Mouse (Mus musculus) liver, embryonic 13.5 days (tissue): Measurements from ENCODE around the gene Tcp11l1. TPM values are rescaled to one million over a fixed set of nuclear protein-coding genes. Genes with fewer than 3 reads are reported as not detected.
A peak's percentile ranks its signal among the peaks of the same experiment; 100 is the strongest.

Experiments
- ATAC-seq: fragments of 200-750 bp; cut with Nextera tagmentation; 2 replicates; pipeline ENCODE4 v1.8.0; 2017; ENCODE audit warnings: low read depth, mild to moderate bottlenecking, moderate number of reproducible peaks, moderate library complexity
- DNase-seq: peaks from one replicate; pipeline ENCODE4 v3.0.0; 2022
- H3K27ac ChIP-seq: fragments of 300-500 bp; sonication (generic); 2 replicates; pipeline ENCODE4 v1.5.1; 2015; ENCODE audit warnings: moderate library complexity, mild to moderate bottlenecking, inconsistent platforms
- H3K27me3 ChIP-seq: fragments of 300-500 bp; sonication (generic); 2 replicates; pipeline ENCODE4 v1.6.1; 2015; ENCODE audit warnings: mild to moderate bottlenecking, inconsistent platforms
- H3K36me3 ChIP-seq: fragments of 300-500 bp; sonication (generic); 2 replicates; pipeline ENCODE4 v1.6.1; 2015; ENCODE audit warnings: mild to moderate bottlenecking, inconsistent platforms
- H3K4me1 ChIP-seq: fragments of 300-500 bp; sonication (generic); replicated peaks from 2 replicates; pipeline ENCODE4 v1.6.1; 2015; ENCODE audit warnings: inconsistent platforms
- H3K4me2 ChIP-seq: fragments of 300-500 bp; sonication (generic); 2 replicates; pipeline ENCODE4 v1.6.1; 2015; ENCODE audit warnings: inconsistent platforms, mild to moderate bottlenecking, moderate library complexity
- H3K4me3 ChIP-seq: fragments of 300-500 bp; sonication (generic); replicated peaks from 2 replicates; pipeline ENCODE4 v1.5.1; 2015; ENCODE audit warnings: mild to moderate bottlenecking, inconsistent platforms
- H3K9ac ChIP-seq: fragments of 300-500 bp; sonication (generic); 2 replicates; pipeline ENCODE4 v1.6.1; 2015; ENCODE audit warnings: mild to moderate bottlenecking, inconsistent platforms
- H3K9me3 ChIP-seq: fragments of 300-500 bp; sonication (generic); replicated peaks from 2 replicates; pipeline ENCODE4 v1.6.1; 2016; ENCODE audit warnings: inconsistent platforms
- WGBS: fragments of 180-500 bp; shearing (Covaris S2); methylation state at CpG from one replicate; pipeline ENCODE4 v1.1.7; 2015; ENCODE audit not compliant: insufficient replicate concordance; 5-methylcytosine and 5-hydroxymethylcytosine counted together
- polyA plus RNA-seq: library from polyadenylated mRNA; unstranded; fragments of >200 nt; fragmentation: Nextera tagmentation; extraction: Ambion mirVana; gene quantifications from 2 replicates; pipeline ENCODE4 v1.2.1, GENCODE M21; 2015

Tcp11l1 gene
- polyA plus RNA-seq, 1 experiment from 2014 or later: 6.9 TPM

DNA sequence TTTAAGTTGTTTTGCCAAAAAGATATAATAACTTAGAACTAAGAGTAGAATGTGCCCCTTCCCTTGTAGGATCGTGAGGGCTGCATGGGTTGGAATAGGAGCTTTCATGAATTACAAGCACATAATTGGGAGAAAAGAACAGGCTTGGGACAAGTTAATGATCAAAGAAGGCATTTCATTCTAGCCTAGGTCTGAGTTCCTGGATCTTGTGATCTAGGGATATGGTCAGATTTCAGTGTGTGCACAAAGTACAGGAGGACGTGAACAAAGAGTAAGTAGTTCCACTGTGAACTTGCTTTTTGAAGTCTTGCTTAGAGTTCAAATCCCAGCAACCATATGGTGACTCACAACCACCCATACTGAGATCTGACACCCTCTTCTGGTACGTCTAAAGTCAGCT, 34.6 kb downstream of the Tcp11l1 start:
- H3K27me3 ChIP-seq: no peaks in the 10 kb centered on the region
- ATAC-seq (no peak), DNase-seq (no peak)
- no peak overlapping the region for H3K4me2 ChIP-seq
- H3K4me1 ChIP-seq: peaks cover 6% of the 10 kb centered on the region
- no peak overlapping the region for H3K4me3 ChIP-seq
- no peaks in the 10 kb centered on the region for H3K9me3 ChIP-seq
- WGBS: 63% methylated on average over 3 of the region's 3 CpGs
- H3K9ac ChIP-seq: no peak overlapping the region
- no peak overlapping the region for H3K27ac ChIP-seq
- H3K36me3 ChIP-seq: no peaks in the 10 kb centered on the region

DNA sequence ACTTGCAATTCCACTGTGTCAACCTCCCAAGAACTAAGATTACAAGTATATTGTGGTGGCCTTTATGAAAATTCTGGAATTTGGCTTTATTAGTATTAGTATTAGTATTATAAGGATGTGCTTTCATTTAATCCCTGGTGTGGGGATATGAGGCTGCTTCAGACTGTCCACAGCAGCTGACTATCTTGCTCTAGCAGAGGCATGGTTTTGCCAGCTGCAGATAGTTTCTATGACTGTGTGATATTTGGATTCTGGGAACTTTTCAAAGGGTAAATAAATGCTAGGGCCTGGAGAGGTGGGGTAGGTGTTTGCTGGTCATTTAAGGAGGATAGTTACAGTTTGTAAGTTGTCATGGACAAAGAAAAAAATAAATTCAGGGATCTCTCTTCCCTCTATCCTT, 40.2 kb downstream of the Tcp11l1 start:
- no peak overlapping the region for H3K4me3 ChIP-seq
- ATAC-seq (peak; percentile 74), DNase-seq (no peak)
- H3K27ac ChIP-seq: no peak overlapping the region
- H3K36me3 ChIP-seq: no peaks in the 10 kb centered on the region
- H3K4me1 ChIP-seq: peaks cover 21% of the 10 kb centered on the region
- no peak overlapping the region for H3K4me2 ChIP-seq
- H3K9ac ChIP-seq: no peak overlapping the region
- H3K27me3 ChIP-seq: no peaks in the 10 kb centered on the region
- no peaks in the 10 kb centered on the region for H3K9me3 ChIP-seq

DNA sequence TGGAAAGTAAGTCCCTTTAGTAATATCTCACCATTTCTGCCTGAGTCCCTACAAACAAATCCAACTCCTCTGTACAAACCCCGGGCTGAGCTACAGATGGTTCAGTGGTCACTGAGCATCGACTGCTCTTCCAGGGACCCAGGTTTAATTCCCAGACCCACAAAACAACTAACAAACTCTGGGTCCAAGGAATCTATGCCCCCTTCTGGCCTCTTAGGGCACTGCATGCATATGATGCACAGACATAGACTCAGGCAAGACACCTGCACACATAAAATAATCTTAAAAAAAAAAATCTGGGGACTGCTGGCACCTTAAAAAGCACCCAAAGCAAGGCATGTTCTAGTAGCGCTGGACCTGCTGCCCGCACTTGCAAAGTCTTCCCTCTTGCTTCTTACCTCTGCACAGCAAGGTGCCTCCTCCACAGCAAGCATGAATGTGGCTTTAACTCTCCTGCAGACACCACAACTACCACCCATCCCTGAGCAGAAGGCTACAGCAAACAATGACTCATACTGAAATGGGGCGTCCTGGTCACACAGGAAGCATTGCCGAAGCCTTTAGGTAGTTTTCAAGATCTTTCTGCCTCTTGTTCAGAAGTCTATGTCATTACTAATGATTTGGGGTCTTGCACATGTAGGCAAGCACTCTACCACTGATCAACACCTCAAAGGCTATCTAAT, 42.7 kb downstream of the Tcp11l1 start:
- Histone ChIP-seq H3K27ac (no peak overlapping the region), H3K4me3 (no peak overlapping the region), H3K9ac (no peak overlapping the region), H3K36me3 (peaks cover 15% of the 10 kb centered on the region), H3K27me3 (no peaks in the 10 kb centered on the region), H3K4me2 (no peak overlapping the region), H3K4me1 (peaks cover 23% of the 10 kb centered on the region), H3K9me3 (no peaks in the 10 kb centered on the region)
- no peak for DNase-seq
- no peak for ATAC-seq
- WGBS: 69% methylated on average over 6 of the region's 6 CpGs

DNA sequence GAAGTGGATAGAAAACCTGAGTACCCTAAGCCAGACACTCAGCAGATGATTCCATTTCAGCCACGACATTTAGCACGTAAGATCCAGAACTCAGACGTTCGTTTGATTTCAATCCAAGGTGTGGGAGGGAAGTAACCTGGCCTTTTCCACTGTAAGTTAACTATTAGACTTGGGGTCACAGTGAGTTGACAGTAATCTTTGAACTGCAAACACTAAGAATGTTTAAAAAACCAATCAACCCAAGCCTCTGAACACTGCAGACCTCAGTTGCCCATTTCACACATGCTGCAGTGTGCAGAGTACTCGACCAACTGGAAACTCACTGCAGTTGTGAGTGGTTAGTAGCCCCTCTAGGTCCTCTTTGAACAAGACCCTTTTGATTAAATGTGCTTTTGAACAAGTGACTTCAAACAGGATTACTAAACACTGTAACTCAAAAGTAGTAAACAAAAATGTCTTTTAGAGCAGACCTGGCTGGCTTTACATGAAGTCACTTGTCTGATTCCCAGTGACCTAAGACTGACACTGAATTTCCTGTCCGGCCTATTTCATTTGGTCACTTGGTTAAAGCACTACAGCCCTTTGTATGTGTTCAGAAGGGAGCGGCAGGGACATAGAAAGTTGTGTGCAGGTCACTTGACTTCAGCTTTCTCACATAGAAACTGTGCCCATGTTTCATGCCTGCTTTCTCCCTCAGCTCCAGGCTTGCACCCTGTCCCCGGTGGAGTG, 48.4 kb downstream of the Tcp11l1 start:
- H3K4me2 ChIP-seq: no peak overlapping the region
- H3K9me3 ChIP-seq: no peaks in the 10 kb centered on the region
- ATAC-seq (peak; percentile 71), DNase-seq (no peak)
- 0 out of 2 replicates have a peak, but pooled peaks cover 13% of the 10 kb centered on the region for H3K4me1 ChIP-seq
- no peaks in the 10 kb centered on the region for H3K27me3 ChIP-seq
- peak overlapping the region; percentile 63 for H3K27ac ChIP-seq
- 69% methylated on average over 8 of the region's 8 CpGs for WGBS
- H3K36me3 ChIP-seq: peaks cover 52% of the 10 kb centered on the region
- H3K9ac ChIP-seq: no peak overlapping the region
- H3K4me3 ChIP-seq: no peak overlapping the region

DNA sequence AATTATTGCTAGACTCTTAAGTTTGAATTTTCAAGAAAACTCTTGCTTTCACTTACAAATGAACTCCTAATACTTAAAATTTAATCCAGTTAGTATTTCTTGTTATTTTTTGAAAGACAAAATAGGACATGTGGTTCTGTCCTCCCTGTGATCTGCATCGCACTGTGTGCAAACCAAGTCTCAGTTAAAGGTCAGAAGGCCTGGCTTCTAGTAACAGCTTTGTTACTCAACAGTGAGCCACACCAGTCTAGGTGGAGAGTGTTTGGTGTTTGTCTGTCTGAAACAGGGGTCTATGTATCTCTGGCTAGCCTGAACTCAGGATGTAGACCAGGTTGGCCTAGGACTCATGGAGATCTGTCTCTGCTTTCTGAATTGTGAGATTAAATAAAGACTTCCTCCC, 53.3 kb downstream of the Tcp11l1 start:
- WGBS: 74% methylated on average over 1 of the region's 1 CpGs
- Histone ChIP-seq H3K27me3 (no peaks in the 10 kb centered on the region), H3K4me2 (no peak overlapping the region), H3K36me3 (peaks cover 62% of the 10 kb centered on the region), H3K9me3 (no peaks in the 10 kb centered on the region), H3K4me3 (no peak overlapping the region), H3K9ac (no peak overlapping the region), H3K4me1 (0 out of 2 replicates have a peak, but pooled peaks cover 8% of the 10 kb centered on the region), H3K27ac (no peak overlapping the region)
- DNase-seq: no peak
- ATAC-seq: no peak

DNA sequence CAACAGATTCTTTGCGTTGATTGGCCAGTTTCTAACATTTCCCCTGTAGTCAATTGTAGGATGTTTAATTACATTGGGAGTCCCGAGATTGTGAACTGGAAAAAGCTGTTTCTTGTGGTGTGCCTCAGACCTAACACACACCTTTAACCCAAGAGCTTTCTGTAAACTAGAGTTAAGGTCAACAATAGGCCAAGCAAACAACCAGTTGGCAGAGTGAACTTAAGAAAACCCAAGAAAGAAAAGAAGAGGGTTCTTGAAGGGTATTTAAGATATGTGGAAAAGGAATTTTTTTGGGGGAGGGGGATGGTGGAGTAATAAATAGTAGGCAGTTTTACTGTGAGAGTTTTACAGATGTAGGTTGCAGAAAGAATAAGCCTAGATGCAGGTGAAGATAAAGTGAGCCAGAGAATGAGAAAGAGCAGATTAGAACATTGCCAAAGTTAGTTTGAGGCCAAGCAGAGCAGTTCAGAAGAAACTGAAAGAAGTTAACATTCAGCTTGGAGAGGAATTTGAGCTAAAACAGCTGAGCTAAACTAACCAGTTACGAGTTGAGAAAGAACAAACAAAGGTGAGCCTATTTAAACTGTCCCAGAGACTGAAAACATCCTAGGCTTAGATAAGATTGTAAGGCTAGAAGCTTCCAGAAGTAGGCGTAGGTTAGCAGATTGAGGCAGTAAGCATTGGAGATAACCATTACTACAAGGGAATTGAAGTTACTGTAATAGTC, 95.8 kb downstream of the Tcp11l1 start:
- 70% methylated on average over 4 of the region's 4 CpGs for WGBS
- Histone ChIP-seq H3K9me3 (no peaks in the 10 kb centered on the region), H3K4me1 (peaks cover 5% of the 10 kb centered on the region; the same call in 1 of the 2 replicates), H3K27me3 (no peaks in the 10 kb centered on the region), H3K36me3 (peaks cover 15% of the 10 kb centered on the region; the same call in 1 of the 2 replicates), H3K4me2 (no peak overlapping the region), H3K9ac (no peak overlapping the region), H3K27ac (no peak overlapping the region), H3K4me3 (no peak overlapping the region)
- DNase-seq (no peak), ATAC-seq (no peak)

DNA sequence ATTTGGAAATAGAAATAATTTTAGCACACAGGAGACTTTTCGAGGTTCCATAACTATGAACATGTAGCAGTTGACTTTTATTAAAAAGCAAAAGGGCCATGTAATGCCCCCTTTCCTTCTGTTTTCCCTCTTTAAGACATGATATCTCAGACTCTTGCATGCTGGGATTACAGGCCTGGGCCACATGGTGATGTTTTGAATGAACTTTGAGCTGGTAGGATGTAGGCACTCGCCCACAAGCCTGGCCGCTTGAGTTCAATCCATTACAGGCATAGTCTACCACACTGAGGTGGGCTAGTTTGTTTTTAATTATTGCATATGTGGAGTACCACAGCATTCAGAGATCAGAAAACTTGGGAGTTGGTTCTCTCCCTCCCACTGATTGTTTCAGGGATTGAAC, 97.2 kb downstream of the Tcp11l1 start:
- ATAC-seq (no peak), DNase-seq (no peak)
- H3K27ac ChIP-seq: no peak overlapping the region
- H3K9me3 ChIP-seq: no peaks in the 10 kb centered on the region
- peaks cover 20% of the 10 kb centered on the region; the same call in 1 of the 2 replicates for H3K36me3 ChIP-seq
- 73% methylated on average over 3 of the region's 3 CpGs for WGBS
- no peaks in the 10 kb centered on the region for H3K27me3 ChIP-seq
- no peak overlapping the region for H3K9ac ChIP-seq
- H3K4me3 ChIP-seq: no peak overlapping the region
- peaks cover 5% of the 10 kb centered on the region; the same call in 1 of the 2 replicates for H3K4me1 ChIP-seq
- no peak overlapping the region for H3K4me2 ChIP-seq

Other genes starting within 250 kb of the Tcp11l1 start
- 5.3 and 7.5 TPM in 2 replicates for gene Hipk3, start 217.7 kb downstream of the Tcp11l1 start, polyA plus RNA-seq
- 31.0 and 38.2 TPM in 2 replicates for gene Cstf3, start 121.6 kb downstream of the Tcp11l1 start, polyA plus RNA-seq
- not detected in 2 replicates for gene Pin1rt1, start 4.2 kb upstream of the Tcp11l1 start, polyA plus RNA-seq
- gene Depdc7, start 30.7 kb upstream of the Tcp11l1 start, polyA plus RNA-seq: 9.8 and 13.2 TPM in 2 replicates
- gene Qser1, start 104.6 kb upstream of the Tcp11l1 start, polyA plus RNA-seq: 2.3 and 2.7 TPM in 2 replicates
- 0.23 and 0.25 TPM in 2 replicates for gene Prrg4, start 137.7 kb upstream of the Tcp11l1 start, polyA plus RNA-seq
- 3.2 and 4.6 TPM in 2 replicates for gene Ccdc73, start 155.6 kb upstream of the Tcp11l1 start, polyA plus RNA-seq